Mouse (Mus musculus): ENCODE measurements at regions not wholly inside any gene's neighbourhood (a gene's known extent, or its start where the extent isn't known, plus 50 kb on each side); places are given as distances from the start of the nearest gene placed in this dataset.

- ATAC-seq (replicated peaks; ENCODE audit: low FRiP score, poor library complexity, severe bottlenecking) = no peak
These were observed 70.1 kb upstream of the Map4k3 start for GRCm38 (mm10) chr17:80798281-80798980.

GRCm38 (mm10) chr17:80796790-80797189, 68.5 kb upstream of the Map4k3 start:
- ATAC-seq (replicated peaks; ENCODE audit: low FRiP score, poor library complexity, severe bottlenecking) = no peak

GRCm38 (mm10) chr17:80796386-80796785, 68.1 kb upstream of the Map4k3 start:
- ATAC-seq (replicated peaks; ENCODE audit: low FRiP score, poor library complexity, severe bottlenecking) = no peak

- ATAC-seq (replicated peaks; ENCODE audit: low FRiP score, poor library complexity, severe bottlenecking) = no peak
These were observed 67.3 kb upstream of the Map4k3 start for GRCm38 (mm10) chr17:80795453-80796105.

GRCm38 (mm10) chr17:80792605-80793004, 64.3 kb upstream of the Map4k3 start:
- ATAC-seq (replicated peaks; ENCODE audit: low FRiP score, poor library complexity, severe bottlenecking) = no peak

GRCm38 (mm10) chr17:80789706-80790105, 61.4 kb upstream of the Map4k3 start:
- ATAC-seq (replicated peaks; ENCODE audit: low FRiP score, poor library complexity, severe bottlenecking) = no peak

GRCm38 (mm10) chr17:80789000-80789399, 60.7 kb upstream of the Map4k3 start:
- no peak for ATAC-seq (replicated peaks; ENCODE audit: low FRiP score, poor library complexity, severe bottlenecking)

GRCm38 (mm10) chr17:80786858-80787257, 58.6 kb upstream of the Map4k3 start:
- no peak for ATAC-seq (replicated peaks; ENCODE audit: low FRiP score, poor library complexity, severe bottlenecking)

- ATAC-seq (replicated peaks; ENCODE audit: low FRiP score, poor library complexity, severe bottlenecking) = no peak
These were observed 58.0 kb upstream of the Map4k3 start for GRCm38 (mm10) chr17:80786061-80786851.

GRCm38 (mm10) chr17:80785476-80785875, 57.2 kb upstream of the Map4k3 start:
- no peak for ATAC-seq (replicated peaks; ENCODE audit: low FRiP score, poor library complexity, severe bottlenecking)

- no peak for ATAC-seq (replicated peaks; ENCODE audit: low FRiP score, poor library complexity, severe bottlenecking)
These were observed 56.8 kb upstream of the Map4k3 start for GRCm38 (mm10) chr17:80785049-80785448.

- ATAC-seq (replicated peaks; ENCODE audit: low FRiP score, poor library complexity, severe bottlenecking) = no peak
These were observed 53.9 kb upstream of the Map4k3 start for GRCm38 (mm10) chr17:80782233-80782632.

- no peak for ATAC-seq (replicated peaks; ENCODE audit: low FRiP score, poor library complexity, severe bottlenecking)
These were observed 53.3 kb upstream of the Map4k3 start for GRCm38 (mm10) chr17:80781621-80782020.

GRCm38 (mm10) chr17:80780303-80780702, 52.0 kb upstream of the Map4k3 start:
- no peak for ATAC-seq (replicated peaks; ENCODE audit: low FRiP score, poor library complexity, severe bottlenecking)

GRCm38 (mm10) chr17:80779782-80780181, 51.5 kb upstream of the Map4k3 start:
- no peak for ATAC-seq (replicated peaks; ENCODE audit: low FRiP score, poor library complexity, severe bottlenecking)

Data from erythroid progenitor cell, adult 5-6 weeks (primary cell).